Mouse (Mus musculus) bone marrow macrophage, adult 2 months (primary cell): ENCODE measurements around the gene Cavin1. TPM values are rescaled to one million over a fixed set of nuclear protein-coding genes. Genes with fewer than 3 reads are reported as not detected.
"Not testable (repeated sequence)": the region's sequence is repeated elsewhere in the genome, so short reads cannot be mapped to it uniquely, and the experiment has no call there.

Source experiments
- H3K27ac ChIP-seq: 2 replicates; pipeline ENCODE4 v1.5.1; 2012; ENCODE audit warnings: low read depth, low read length; ENCODE audit not compliant: insufficient read depth
- H3K4me1 ChIP-seq: 2 replicates; pipeline ENCODE4 v1.6.1; 2012; ENCODE audit warnings: low read length; ENCODE audit not compliant: control insufficient read depth, insufficient read depth
- H3K4me3 ChIP-seq: 2 replicates; pipeline ENCODE4 v1.5.1; 2012; ENCODE audit warnings: mild to moderate bottlenecking, low read length, moderate library complexity; ENCODE audit not compliant: insufficient read depth
- CTCF ChIP-seq: IDR thresholded peaks from 2 replicates; pipeline ENCODE4 v1.5.1; 2012; ENCODE audit warnings: low read depth, mild to moderate bottlenecking, low read length, moderate library complexity
- POLR2A ChIP-seq: IDR thresholded peaks from 2 replicates; pipeline ENCODE4 v1.6.1; 2012; ENCODE audit warnings: mild to moderate bottlenecking, low read depth, low read length, borderline replicate concordance
- polyA plus RNA-seq: library from polyadenylated mRNA; stranded (reverse); fragments of >200 nt; gene quantifications from 2 replicates; pipeline ENCODE4 v1.2.4, GENCODE M21; 2012; ENCODE audit not compliant: missing spikeins, insufficient read depth, insufficient read length

Cavin1 gene
- polyA plus RNA-seq: 3.8 and 4.1 TPM in 2 replicates

GRCm38 (mm10) chr11:100970557-100970937, at the start of gene Cavin1:
Gene Cavin1, minus strand, starts transcription at chr11:100970887.
- TF ChIP-seq POLR2A (no peak), CTCF (no peak)
- H3K4me3 ChIP-seq: peak within 1 kb of the TSS; percentile 64
- H3K27ac ChIP-seq: no peak within 1 kb of the TSS
- H3K4me1 ChIP-seq: peaks cover 5% of the 10 kb centered on the region

- Histone ChIP-seq H3K4me3 (peak overlapping the region; percentile 76; the same call in 1 of the 2 replicates), H3K27ac (no peak overlapping the region), H3K4me1 (peaks cover 22% of the 10 kb centered on the region)
- TF ChIP-seq CTCF (no peak), POLR2A (no peak)
These were observed 41.0 kb upstream of the Cavin1 start for GRCm38 (mm10) chr11:101011641-101012040.

GRCm38 (mm10) chr11:101009888-101010784, 39.4 kb upstream of the Cavin1 start:
- H3K27ac ChIP-seq: peak overlapping the region; percentile 79
- H3K4me1 ChIP-seq: peaks cover 22% of the 10 kb centered on the region
- TF ChIP-seq POLR2A (no peak), CTCF (no peak)
- peak overlapping the region; percentile 76 for H3K4me3 ChIP-seq

DNA sequence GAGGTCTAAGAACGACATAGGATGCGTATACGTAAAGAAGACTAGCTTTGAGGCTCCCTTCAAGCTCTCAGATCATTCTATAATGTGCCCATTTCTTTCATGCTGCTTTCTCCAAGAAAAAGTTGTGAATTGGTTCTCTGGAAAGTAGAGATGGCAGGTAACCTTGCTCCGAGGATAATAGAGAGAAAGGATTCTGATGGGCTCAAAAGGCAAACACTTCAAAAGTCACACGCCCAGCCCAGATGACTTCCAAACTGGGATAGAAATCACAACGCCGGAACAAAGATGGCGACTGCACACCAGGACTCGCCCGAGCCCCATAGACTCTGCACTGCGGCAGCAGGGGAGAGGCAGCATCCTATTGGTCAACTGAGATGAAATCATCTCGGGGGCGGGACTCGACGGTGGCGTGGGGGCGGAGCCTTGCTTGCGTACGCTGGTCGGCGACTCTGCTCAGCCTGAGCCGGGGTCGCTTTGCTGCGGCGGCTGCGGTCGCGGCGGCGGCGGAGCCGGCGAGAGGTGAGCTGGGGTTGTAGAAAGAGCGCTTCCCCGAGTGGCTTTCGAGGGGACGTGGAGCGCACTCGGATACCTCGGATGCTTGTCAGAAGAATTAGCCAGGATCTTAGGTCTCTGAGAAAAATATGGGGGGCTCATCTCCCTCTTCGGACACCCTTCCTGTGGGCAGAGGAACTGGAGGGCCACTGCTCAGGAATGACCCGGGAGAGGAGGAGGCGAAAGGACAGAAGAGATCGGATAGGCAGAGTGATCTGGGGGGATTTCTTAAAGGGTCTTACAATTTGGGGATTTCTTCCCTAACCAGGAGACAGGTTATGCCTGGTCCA, 38.6 kb upstream of the Cavin1 start, which contains the start of gene Atp6v0a1:
TSS of gene Atp6v0a1 (plus strand) at position 407 of the 842 bp plus-strand sequence.
- H3K4me1 ChIP-seq: peaks cover 22% of the 10 kb centered on the region
- no peak; the same call in 1 of the 2 replicates for TF ChIP-seq POLR2A
- TF ChIP-seq CTCF: no peak
- peak within 1 kb of the TSS; percentile 76 for H3K4me3 ChIP-seq
- peak within 1 kb of the TSS; percentile 100 for H3K27ac ChIP-seq

GRCm38 (mm10) chr11:101008206-101009045, 37.7 kb upstream of the Cavin1 start:
- peak overlapping the region; percentile 76 for H3K4me3 ChIP-seq
- peak overlapping the region; percentile 100 for H3K27ac ChIP-seq
- peaks cover 22% of the 10 kb centered on the region for H3K4me1 ChIP-seq
- no peak for TF ChIP-seq POLR2A
- TF ChIP-seq CTCF: no peak

DNA sequence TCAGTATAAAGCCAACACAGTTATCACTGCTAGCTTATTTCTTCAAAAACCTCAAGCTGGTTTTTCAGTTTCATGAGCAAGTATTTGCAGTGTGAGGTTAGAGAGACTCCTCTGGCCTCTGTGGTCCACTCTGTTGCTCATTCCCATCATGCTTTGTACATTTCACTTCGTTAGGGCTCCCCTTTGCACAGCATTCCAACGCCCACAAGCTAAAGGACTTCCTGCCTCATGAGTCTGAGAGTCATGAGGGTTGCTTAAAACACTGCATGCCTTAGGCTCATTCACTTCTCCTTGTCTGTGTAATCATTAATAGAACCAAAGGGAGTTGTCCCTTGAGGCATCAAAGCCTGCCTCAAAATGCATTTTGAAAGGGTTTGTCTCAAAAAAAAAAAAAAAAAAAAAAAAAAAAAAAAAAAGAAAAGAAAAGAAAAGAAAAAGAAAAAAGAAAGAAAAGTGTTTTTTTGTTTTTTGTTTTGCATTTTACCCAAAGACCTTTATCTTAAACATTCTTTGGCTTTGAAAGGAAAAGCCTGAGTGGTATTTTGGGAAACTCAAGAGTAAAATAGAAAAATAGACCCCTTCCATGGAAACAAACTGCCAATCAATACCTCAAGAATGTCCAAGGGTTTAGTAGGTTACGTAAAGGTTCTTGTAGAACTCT, 32.5 kb upstream of the Cavin1 start:
- no peak for TF ChIP-seq CTCF
- TF ChIP-seq POLR2A: no peak
- Histone ChIP-seq H3K4me3 (no peak overlapping the region), H3K4me1 (peaks cover 33% of the 10 kb centered on the region), H3K27ac (peak overlapping the region; percentile 63)

GRCm38 (mm10) chr11:101001875-101002552, 31.3 kb upstream of the Cavin1 start:
- peak overlapping the region; percentile 42 for H3K27ac ChIP-seq
- peaks cover 27% of the 10 kb centered on the region for H3K4me1 ChIP-seq

GRCm38 (mm10) chr11:100999254-100999653, 28.6 kb upstream of the Cavin1 start:
- TF ChIP-seq POLR2A (no peak), CTCF (no peak)
- Histone ChIP-seq H3K27ac (no peak overlapping the region), H3K4me3 (no peak overlapping the region), H3K4me1 (peaks cover 35% of the 10 kb centered on the region)

More at GRCm38 (mm10) chr11:101001875-101002552, 31.3 kb upstream of the Cavin1 start:
- H3K4me3 ChIP-seq: not testable (repeated sequence)
